Mouse (Mus musculus) thymus, adult 2 months (tissue): ENCODE results near the gene Mpped1.

Source experiments
- CTCF ChIP-seq: fragments of 200-500 bp; IDR thresholded peaks from 2 replicates; pipeline ENCODE4 v1.5.1; 2012; ENCODE audit warnings: mild to moderate bottlenecking, control low read depth, low read length, moderate library complexity, borderline replicate concordance; ENCODE audit not compliant: control insufficient read depth, poor library complexity, insufficient read depth; ENCODE audit errors: extremely low read depth
- POLR2A ChIP-seq: fragments of 200-500 bp; IDR thresholded peaks from 2 replicates; pipeline ENCODE4 v1.6.1; 2012; ENCODE audit warnings: mild to moderate bottlenecking, low read length, control low read depth, moderate library complexity; ENCODE audit not compliant: control insufficient read depth, poor library complexity, insufficient read depth; ENCODE audit errors: extremely low read depth

GRCm38 (mm10) chr15:83877898-83878297, 98.6 kb downstream of the Mpped1 start:
- TF ChIP-seq POLR2A (no peak), CTCF (no peak)
